Mouse (Mus musculus) heart, postnatal 0 days (tissue): Measurements from ENCODE around the gene Meiob. TPM values are rescaled to one million over a fixed set of nuclear protein-coding genes. Genes with fewer than 3 reads are reported as not detected.

ENCODE experiments used
- ATAC-seq: fragments of 200-750 bp; cut with Nextera tagmentation; 2 replicates; pipeline ENCODE4 v1.8.0; 2017; ENCODE audit warnings: low read depth, moderate number of reproducible peaks, moderate library complexity; ENCODE audit not compliant: insufficient read depth
- DNase-seq: peaks from one replicate; pipeline ENCODE4 v3.0.0-alpha.2; 2016; ENCODE audit warnings: low spot score
- H3K27ac ChIP-seq: fragments of 300-500 bp; sonication (generic); 2 replicates; pipeline ENCODE4 v1.5.1; 2014; ENCODE audit warnings: low read depth, mild to moderate bottlenecking
- H3K27me3 ChIP-seq: fragments of 300-500 bp; sonication (generic); 2 replicates; pipeline ENCODE4 v1.6.1; 2014; ENCODE audit warnings: low read length, mixed read lengths; ENCODE audit not compliant: control insufficient read depth, insufficient read depth
- H3K36me3 ChIP-seq: fragments of 300-500 bp; sonication (generic); replicated peaks from 2 replicates; pipeline ENCODE4 v1.6.1; 2014; ENCODE audit warnings: low read length, mixed read lengths; ENCODE audit not compliant: control insufficient read depth, insufficient read depth
- H3K4me1 ChIP-seq: fragments of 300-500 bp; sonication (generic); 2 replicates; pipeline ENCODE4 v1.6.1; 2014; ENCODE audit warnings: antibody characterized with exemption; ENCODE audit not compliant: control insufficient read depth, insufficient read depth
- H3K4me2 ChIP-seq: fragments of 300-500 bp; sonication (generic); 2 replicates; pipeline ENCODE4 v1.6.1; 2014; ENCODE audit warnings: low read depth, mild to moderate bottlenecking, low read length, moderate library complexity
- H3K4me3 ChIP-seq: fragments of 300-500 bp; sonication (generic); 2 replicates; pipeline ENCODE4 v1.5.1; 2014; ENCODE audit warnings: low read depth, low read length
- H3K9ac ChIP-seq: fragments of 300-500 bp; sonication (generic); replicated peaks from 2 replicates; pipeline ENCODE4 v1.6.1; 2014; ENCODE audit warnings: low read depth, low read length, mixed read lengths
- H3K9me3 ChIP-seq: fragments of 300-500 bp; sonication (generic); replicated peaks from 2 replicates; pipeline ENCODE4 v1.6.1; 2016; ENCODE audit warnings: low read length; ENCODE audit not compliant: control insufficient read depth
- CTCF ChIP-seq: IDR thresholded peaks from 2 replicates; pipeline ENCODE4 v1.5.1; 2016; ENCODE audit warnings: antibody characterized with exemption, control low read depth, low read depth
- EP300 ChIP-seq: IDR thresholded peaks from 2 replicates; pipeline ENCODE4 v1.6.1; 2016; ENCODE audit warnings: antibody characterized with exemption, low read depth
- WGBS: fragments of 180-500 bp; shearing (Covaris S2); extraction: QIAGEN DNeasy Blood & Tissue Kit; methylation state at CpG from one replicate; pipeline ENCODE4 v1.1.7; 2014; 5-methylcytosine and 5-hydroxymethylcytosine counted together
- polyA plus RNA-seq: library from polyadenylated mRNA; unstranded; fragments of >200 nt; fragmentation: Nextera tagmentation; extraction: Ambion mirVana; gene quantifications from 2 replicates; pipeline ENCODE4 v1.2.1, GENCODE M21; 2015
- total RNA-seq: library from RNA; depleted of rRNA; stranded (reverse); fragments of >200 nt; gene quantifications from 2 replicates; pipeline ENCODE4 v1.2.3, GENCODE M21; 2014; ENCODE audit warnings: low replicate concordance

Meiob gene
- total and polyA plus RNA-seq, 2 experiments from 2014 or later = not detected

DNA sequence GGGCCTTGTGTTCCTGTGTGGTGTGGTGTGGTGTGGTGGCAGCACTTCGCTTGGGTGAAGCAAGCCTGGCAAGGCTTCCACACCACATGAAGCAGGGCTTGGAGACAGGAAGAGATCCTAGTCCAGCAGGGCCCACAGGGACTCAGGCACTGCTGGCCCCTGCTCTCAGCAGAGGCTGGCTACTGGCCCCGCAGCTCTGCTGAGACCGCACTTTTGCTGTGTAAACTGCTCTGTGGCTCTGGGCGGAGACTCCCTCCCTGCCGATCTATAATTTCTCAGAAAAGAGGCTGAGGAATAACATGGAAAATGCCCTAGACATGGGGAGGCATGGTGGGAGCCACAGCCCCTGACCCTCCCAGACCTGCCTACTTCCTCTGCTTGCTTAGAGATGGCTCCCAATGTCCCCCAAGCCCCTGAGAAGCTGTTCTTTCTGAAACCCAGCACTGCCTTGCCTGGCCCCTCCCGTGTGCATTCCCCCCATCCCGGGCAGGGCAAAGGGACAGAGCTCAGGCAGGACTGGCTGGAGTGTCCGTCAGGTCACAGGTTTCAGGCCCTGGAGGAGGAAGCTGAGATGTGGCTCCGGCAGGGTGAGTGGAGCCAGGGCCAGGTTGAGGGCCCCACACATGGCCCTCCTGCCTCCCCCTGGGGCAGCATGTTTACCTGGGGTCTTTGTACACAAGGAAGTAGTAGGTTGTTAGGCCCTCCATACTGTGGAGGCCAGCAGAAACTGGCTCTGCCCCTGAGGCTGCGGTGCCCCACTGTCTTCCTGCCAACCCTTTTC lies 73.4 kb downstream of the Meiob start:
- no peak for DNase-seq
- H3K27ac ChIP-seq = no peak overlapping the region
- 56% methylated on average over 10 of the region's 10 CpGs for WGBS

DNA sequence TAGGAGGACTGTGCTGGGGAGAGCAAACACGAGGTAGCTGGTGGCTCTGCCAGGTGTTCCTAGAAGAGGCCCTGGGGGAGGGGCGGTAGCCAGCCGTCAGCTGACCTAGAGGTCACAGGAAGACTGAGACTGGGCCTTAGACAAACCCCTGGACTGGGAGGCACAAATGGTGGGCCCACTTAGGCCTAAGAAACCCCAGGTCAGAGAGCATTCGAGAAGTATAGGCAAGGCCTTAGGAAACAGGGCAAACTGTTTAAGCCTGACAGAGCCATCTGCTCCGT lies 74.0 kb downstream of the Meiob start:
- Histone ChIP-seq H3K36me3 (peaks cover 3% of the 10 kb centered on the region), H3K4me3 (no peak overlapping the region), H3K4me1 (no peaks in the 10 kb centered on the region), H3K4me2 (no peak overlapping the region), H3K9me3 (no peaks in the 10 kb centered on the region), H3K9ac (0 out of 2 replicates have a peak overlapping the region, but pooled peaks have one; percentile 28), H3K27ac (no peak overlapping the region), H3K27me3 (no peaks in the 10 kb centered on the region)
- TF ChIP-seq EP300 (no peak), CTCF (no peak)
- WGBS = 40% methylated on average over 5 of the region's 5 CpGs
- DNase-seq (no peak), ATAC-seq (no peak)

More for the DNA sequence above, 73.4 kb downstream of the Meiob start:
- Histone ChIP-seq H3K9ac (0 out of 2 replicates have a peak overlapping the region, but pooled peaks have one; percentile 28), H3K4me2 (no peak overlapping the region), H3K36me3 (no peaks in the 10 kb centered on the region), H3K9me3 (no peaks in the 10 kb centered on the region), H3K4me3 (no peak overlapping the region), H3K4me1 (no peaks in the 10 kb centered on the region), H3K27me3 (no peaks in the 10 kb centered on the region)
- no peak for TF ChIP-seq EP300
- TF ChIP-seq CTCF = no peak
- ATAC-seq = no peak

- ATAC-seq (no peak), DNase-seq (no peak)
- no peak overlapping the region for H3K4me3 ChIP-seq
- H3K36me3 ChIP-seq = peaks cover 7% of the 10 kb centered on the region
- no peak overlapping the region for H3K4me2 ChIP-seq
- TF ChIP-seq CTCF = no peak
- no peak for TF ChIP-seq EP300
- no peaks in the 10 kb centered on the region for H3K27me3 ChIP-seq
- H3K9me3 ChIP-seq = no peaks in the 10 kb centered on the region
- no peaks in the 10 kb centered on the region for H3K4me1 ChIP-seq
- no peak overlapping the region for H3K27ac ChIP-seq
- WGBS = 71% methylated on average over 8 of the region's 8 CpGs
- H3K9ac ChIP-seq = no peak overlapping the region
Observed at GRCm38 (mm10) chr17:24878531-24878930, 74.4 kb downstream of the Meiob start.

- H3K4me3 ChIP-seq = no peak overlapping the region
- no peak overlapping the region for H3K9ac ChIP-seq
- no peaks in the 10 kb centered on the region for H3K9me3 ChIP-seq
- ATAC-seq (no peak), DNase-seq (peak; percentile 55)
- 45% methylated on average over 7 of the region's 7 CpGs for WGBS
- H3K36me3 ChIP-seq = peaks cover 7% of the 10 kb centered on the region
- no peak overlapping the region for H3K4me2 ChIP-seq
- no peak overlapping the region for H3K27ac ChIP-seq
- H3K27me3 ChIP-seq = no peaks in the 10 kb centered on the region
- peaks cover 4% of the 10 kb centered on the region; the same call in 1 of the 2 replicates for H3K4me1 ChIP-seq
- TF ChIP-seq EP300 = no peak
- peak; percentile 56 for TF ChIP-seq CTCF
Observed at GRCm38 (mm10) chr17:24881738-24882440, 77.8 kb downstream of the Meiob start.

- DNase-seq (no peak), ATAC-seq (no peak)
- H3K9me3 ChIP-seq = no peaks in the 10 kb centered on the region
- H3K4me1 ChIP-seq = peaks cover 17% of the 10 kb centered on the region
- H3K4me2 ChIP-seq = no peak overlapping the region
- no peaks in the 10 kb centered on the region for H3K27me3 ChIP-seq
- no peak for TF ChIP-seq CTCF
- WGBS = 80% methylated on average over 6 of the region's 6 CpGs
- H3K4me3 ChIP-seq = no peak overlapping the region
- H3K36me3 ChIP-seq = peaks cover 7% of the 10 kb centered on the region
- H3K9ac ChIP-seq = no peak overlapping the region
- no peak overlapping the region for H3K27ac ChIP-seq
Observed at GRCm38 (mm10) chr17:24884391-24884790, 80.3 kb downstream of the Meiob start.
